Mouse (Mus musculus): ENCODE results near the gene Glrx2. TPM values are rescaled to one million over a fixed set of nuclear protein-coding genes. Genes with fewer than 3 reads are reported as not detected.

Glrx2 gene
- polyA plus RNA-seq (2012; ENCODE audit: low replicate concordance), result 35.4 and 42.6 TPM in 2 replicates

GRCm38 (mm10) chr1:143716038-143716437, at the start of gene Glrx2:
Gene Glrx2 (plus strand): TSS chr1:143716338.

GRCm38 (mm10) chr1:143702741-143703262, 13.3 kb upstream of the Glrx2 start, which contains the start of gene Cdc73:
Gene Cdc73 (minus strand): TSS chr1:143702893.

GRCm38 (mm10) chr1:143776446-143777411, 60.6 kb downstream of the Glrx2 start, which contains the start of the genes Trove2 and Uchl5:
Gene Trove2 (minus strand): TSS chr1:143777068.
Gene Uchl5 (plus strand): TSS chr1:143777272.

Other genes starting within 250 kb of the Glrx2 start
- not detected in 2 replicates for gene B3galt2, start 75.7 kb upstream of the Glrx2 start, polyA plus RNA-seq (2012; ENCODE audit: low replicate concordance)
- 2.3 and 3.2 TPM in 2 replicates for gene Cdc73, start 13.4 kb upstream of the Glrx2 start, polyA plus RNA-seq (2012; ENCODE audit: low replicate concordance)
- gene Trove2, start 60.7 kb downstream of the Glrx2 start, polyA plus RNA-seq (2012; ENCODE audit: low replicate concordance), result 0.02 and 0.03 TPM in 2 replicates
- 24.1 and 40.8 TPM in 2 replicates for gene Uchl5, start 60.9 kb downstream of the Glrx2 start, polyA plus RNA-seq (2012; ENCODE audit: low replicate concordance)